Mouse (Mus musculus): ENCODE measurements around the gene Nipa1.

Nipa1 gene

GRCm38 (mm10) chr7:56011018-56011333, 8.8 kb downstream of the Nipa1 start:
- in situ Hi-C loops (cut with MboI; ENCODE audit: low sequenced_read_pairs) = no loop called here

GRCm38 (mm10) chr7:56010318-56011017, 9.3 kb downstream of the Nipa1 start:
- in situ Hi-C loops (cut with MboI; ENCODE audit: low sequenced_read_pairs) = no loop called here

GRCm38 (mm10) chr7:55998997-55999396, 20.8 kb downstream of the Nipa1 start:
- in situ Hi-C loops (cut with MboI; ENCODE audit: low sequenced_read_pairs) = no loop called here

GRCm38 (mm10) chr7:55995013-55995412, 24.7 kb downstream of the Nipa1 start:
- in situ Hi-C loops (cut with MboI; ENCODE audit: low sequenced_read_pairs) = no loop called here

GRCm38 (mm10) chr7:55991858-55992257, 27.9 kb downstream of the Nipa1 start:
- in situ Hi-C loops (cut with MboI; ENCODE audit: low sequenced_read_pairs) = no loop called here

- in situ Hi-C loops (cut with MboI; ENCODE audit: low sequenced_read_pairs) = no loop called here
Observed at GRCm38 (mm10) chr7:55991129-55991528, 28.6 kb downstream of the Nipa1 start.

- in situ Hi-C loops (cut with MboI; ENCODE audit: low sequenced_read_pairs) = no loop called here
Observed at GRCm38 (mm10) chr7:55986526-55987214, 33.1 kb downstream of the Nipa1 start.

GRCm38 (mm10) chr7:55984754-55985153, 35.0 kb downstream of the Nipa1 start:
- in situ Hi-C loops (cut with MboI; ENCODE audit: low sequenced_read_pairs) = no loop called here

GRCm38 (mm10) chr7:55983107-55983506, 36.6 kb downstream of the Nipa1 start:
- in situ Hi-C loops (cut with MboI; ENCODE audit: low sequenced_read_pairs) = no loop called here

- in situ Hi-C loops (cut with MboI; ENCODE audit: low sequenced_read_pairs) = no loop called here
Observed at GRCm38 (mm10) chr7:55982010-55982700, 37.6 kb downstream of the Nipa1 start.

- in situ Hi-C loops (cut with MboI; ENCODE audit: low sequenced_read_pairs) = no loop called here
Observed at GRCm38 (mm10) chr7:55981511-55981910, 38.2 kb downstream of the Nipa1 start.

GRCm38 (mm10) chr7:55974429-55974828, 45.3 kb downstream of the Nipa1 start:
- in situ Hi-C loops (cut with MboI; ENCODE audit: low sequenced_read_pairs) = no loop called here

- in situ Hi-C loops (cut with MboI; ENCODE audit: low sequenced_read_pairs) = no loop called here
Observed at GRCm38 (mm10) chr7:55969415-55969814, 50.3 kb downstream of the Nipa1 start.

- in situ Hi-C loops (cut with MboI; ENCODE audit: low sequenced_read_pairs) = no loop called here
Observed at GRCm38 (mm10) chr7:55968258-55968901, 51.4 kb downstream of the Nipa1 start.

GRCm38 (mm10) chr7:55966866-55967460, 52.8 kb downstream of the Nipa1 start:
- in situ Hi-C loops (cut with MboI; ENCODE audit: low sequenced_read_pairs) = no loop called here

GRCm38 (mm10) chr7:55962004-55962908, 57.5 kb downstream of the Nipa1 start, which contains the start of gene Nipa2:
Gene Nipa2, minus strand, starts transcription at chr7:55962476.
- in situ Hi-C loops (cut with MboI; ENCODE audit: low sequenced_read_pairs) = no loop called here

GRCm38 (mm10) chr7:55960506-55960905, 59.2 kb downstream of the Nipa1 start:
- in situ Hi-C loops (cut with MboI; ENCODE audit: low sequenced_read_pairs) = no loop called here

- in situ Hi-C loops (cut with MboI; ENCODE audit: low sequenced_read_pairs) = no loop called here
Observed at GRCm38 (mm10) chr7:55959801-55960200, 60.0 kb downstream of the Nipa1 start.

- in situ Hi-C loops (cut with MboI; ENCODE audit: low sequenced_read_pairs) = no loop called here
Observed at GRCm38 (mm10) chr7:55957916-55958315, 61.8 kb downstream of the Nipa1 start.

- in situ Hi-C loops (cut with MboI; ENCODE audit: low sequenced_read_pairs) = no loop called here
Observed at GRCm38 (mm10) chr7:55957178-55957577, 62.6 kb downstream of the Nipa1 start.

Measured in CH12F3 (cell line).